8 mouse cellular contexts compared by ENCODE assay signal in the genomic region with DNA sequence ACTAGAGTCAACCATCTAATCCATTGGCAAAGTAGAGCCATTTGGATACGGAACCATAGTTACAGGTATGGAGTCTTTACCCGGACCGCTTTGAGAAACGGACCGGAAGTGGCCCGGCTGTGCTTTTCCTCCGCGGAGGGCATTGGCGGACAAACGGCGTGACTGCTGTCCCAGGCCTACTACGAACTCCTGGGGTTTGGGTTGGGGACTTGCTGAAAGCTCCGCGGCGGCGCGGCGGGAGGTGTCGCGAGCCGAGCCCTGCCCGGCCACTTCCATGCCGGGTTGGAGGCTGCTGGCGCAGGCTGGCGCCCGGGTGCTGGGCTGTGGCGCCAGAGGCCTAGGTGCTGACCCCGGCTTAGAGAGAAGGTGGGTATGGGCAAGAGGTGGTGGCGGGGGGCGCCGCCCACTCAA. TPM values are rescaled to one million over a fixed set of nuclear protein-coding genes. Genes with fewer than 3 reads are reported as not detected.
DNase-seq lines count a peak whose midpoint lies in the region; ATAC-seq lines count a peak whose summit lies in the region.

Gene Mrpl3 (plus strand): TSS at position 93 of the 411 bp plus-strand sequence.

- H3K27me3 ChIP-seq in heart, embryonic 13.5 days (replicated peaks) = no peaks in the 10 kb centered on the region; the same call in 1 of the 2 replicates
- no peaks in the 10 kb centered on the region for H3K27me3 ChIP-seq in liver, embryonic 12.5 days (replicated peaks)
- H3K27me3 ChIP-seq in stomach, embryonic 15.5 days (replicated peaks) = no peaks in the 10 kb centered on the region

- peaks cover 35% of the 10 kb centered on the region for H3K36me3 ChIP-seq in heart, embryonic 13.5 days
- peaks cover 33% of the 10 kb centered on the region for H3K36me3 ChIP-seq in liver, embryonic 12.5 days
- peaks cover 11% of the 10 kb centered on the region for H3K36me3 ChIP-seq in stomach, embryonic 15.5 days

- H3K4me2 ChIP-seq in heart, embryonic 13.5 days = peak within 1 kb of the TSS; percentile 82
- H3K4me2 ChIP-seq in liver, embryonic 12.5 days = peak within 1 kb of the TSS; percentile 66
- H3K4me2 ChIP-seq in stomach, embryonic 15.5 days = peak within 1 kb of the TSS; percentile 62

- peak; percentile 62 for ATAC-seq in erythroid progenitor cell, adult 5-6 weeks (replicated peaks; ENCODE audit: low FRiP score, poor library complexity, severe bottlenecking)
- ATAC-seq in heart, embryonic 13.5 days (ENCODE audit: extremely low read depth, insufficient number of reproducible peaks, low FRiP score, low TSS enrichment) = no peak
- ATAC-seq in liver, embryonic 12.5 days = peak; percentile 83
- ATAC-seq in stomach, embryonic 15.5 days (ENCODE audit: insufficient read depth, low FRiP score, low read depth) = peak; percentile 73

- peak within 1 kb of the TSS; percentile 100 for H3K4me3 ChIP-seq in heart, embryonic 13.5 days
- H3K4me3 ChIP-seq in liver, embryonic 12.5 days = peak within 1 kb of the TSS; percentile 92
- H3K4me3 ChIP-seq in stomach, embryonic 15.5 days (replicated peaks) = peak within 1 kb of the TSS; percentile 94

- peak within 1 kb of the TSS; percentile 83 for H3K27ac ChIP-seq in heart, embryonic 13.5 days (replicated peaks)
- peak within 1 kb of the TSS; percentile 46; the same call in 1 of the 2 replicates for H3K27ac ChIP-seq in liver, embryonic 12.5 days
- peak within 1 kb of the TSS; percentile 64 for H3K27ac ChIP-seq in stomach, embryonic 15.5 days

- DNase-seq in CD4-positive helper T cell, adult 2 months (ENCODE audit: low read depth, low spot score) = peak; percentile 86
- peak; percentile 62 for DNase-seq in brain, embryonic 18.5 days (ENCODE audit: low read depth, low spot score)
- DNase-seq in kidney, postnatal 10 days = peak; percentile 91
- DNase-seq in natural killer cell, adult 2 months (ENCODE audit: low spot score in 2 of 2) = peak; percentile 82 to 85

- H3K9me3 ChIP-seq in heart, embryonic 13.5 days = no peaks in the 10 kb centered on the region
- no peaks in the 10 kb centered on the region for H3K9me3 ChIP-seq in liver, embryonic 12.5 days (replicated peaks)
- no peaks in the 10 kb centered on the region for H3K9me3 ChIP-seq in stomach, embryonic 15.5 days

- peak within 1 kb of the TSS; percentile 99 for H3K9ac ChIP-seq in heart, embryonic 13.5 days
- H3K9ac ChIP-seq in liver, embryonic 12.5 days = peak within 1 kb of the TSS; percentile 88
- peak within 1 kb of the TSS; percentile 99 for H3K9ac ChIP-seq in stomach, embryonic 15.5 days

- WGBS in heart, embryonic 13.5 days = under 1% methylated on average over 31 of the region's 31 CpGs
- under 1% methylated on average over 31 of the region's 31 CpGs for WGBS in liver, embryonic 12.5 days (ENCODE audit: insufficient replicate concordance)
- 0% methylated on average over 31 of the region's 31 CpGs for WGBS in stomach, embryonic 15.5 days

- H3K4me1 ChIP-seq in heart, embryonic 13.5 days = peaks cover 9% of the 10 kb centered on the region
- H3K4me1 ChIP-seq in liver, embryonic 12.5 days = peaks cover 7% of the 10 kb centered on the region; the same call in 1 of the 2 replicates
- no peaks in the 10 kb centered on the region for H3K4me1 ChIP-seq in stomach, embryonic 15.5 days

RNA-seq across cellular contexts. Expression of gene Mrpl3, which starts in this region (rescaled TPM):
- total RNA-seq in erythroid progenitor cell, adult 5-6 weeks (2015; ENCODE audit: low replicate concordance) = 21.0 and 26.3 TPM in 2 replicates
- 8.0 and 25.5 TPM in 2 replicates for total RNA-seq in erythroid progenitor cell, adult 5-6 weeks (2017; ENCODE audit: low replicate concordance)
- polyA plus RNA-seq in heart, embryonic 13.5 days (2015; fragmentation: Nextera tagmentation; extraction: Ambion mirVana) = 109 TPM in 2 replicates
- 94.1 and 95.8 TPM in 2 replicates for polyA plus RNA-seq in liver, embryonic 12.5 days (2016; fragmentation: Nextera tagmentation; extraction: Ambion mirVana)
- polyA plus RNA-seq in stomach, embryonic 15.5 days (2015; fragmentation: Nextera tagmentation; extraction: Ambion mirVana) = 95.3 and 97.4 TPM in 2 replicates
